Mouse (Mus musculus) megakaryocyte, adult 5-6 weeks (primary cell): ENCODE results near the gene Ermp1. TPM values are rescaled to one million over a fixed set of nuclear protein-coding genes. Genes with fewer than 3 reads are reported as not detected.

Source experiments
- ATAC-seq: 2 replicates; pipeline ENCODE4 v1.8.0; 2016; ENCODE audit warnings: mild to moderate bottlenecking, inconsistent platforms; ENCODE audit not compliant: poor library complexity, severe bottlenecking
- total RNA-seq, 2 experiments: library from RNA; stranded (forward) in 1 of 2; stranded (reverse) in 1 of 2; fragments of 153-499, 151-499 nt in 1 of 2; fragments of 221-1000, 200-1000 nt in 1 of 2; gene quantifications; 2 replicates each; pipeline versions ENCODE4 v1.2.3 to v1.2.4; 2015 to 2017

Ermp1 gene
- total RNA-seq, 2 experiments from 2014 or later: 17.5 to 25.9 TPM

DNA sequence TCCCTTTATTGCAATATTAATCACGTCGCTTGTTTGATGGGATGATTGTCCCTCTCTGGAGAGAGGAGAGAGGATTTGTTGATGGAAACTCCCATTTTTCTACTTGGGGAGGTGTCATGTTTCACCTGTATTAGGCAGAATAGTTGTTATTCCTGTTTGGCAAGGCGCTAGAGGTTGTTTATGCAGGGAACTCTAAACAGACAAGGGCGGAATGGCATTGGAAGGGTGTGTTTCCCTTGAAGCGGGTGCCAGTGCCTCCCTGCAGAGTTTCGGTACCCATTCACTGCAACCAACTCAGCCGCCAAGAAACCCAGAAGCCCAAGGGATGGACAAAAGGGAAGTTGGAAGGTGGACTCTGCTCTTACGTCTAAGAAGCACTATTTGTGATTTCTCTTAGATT is 15.6 kb upstream of the Ermp1 start:
- no peak for ATAC-seq

- no peak for ATAC-seq
Observed at GRCm38 (mm10) chr19:29661974-29662580, 13.9 kb upstream of the Ermp1 start.

- ATAC-seq: 0 out of 2 replicates have a peak, but pooled peaks have one; percentile 5
Observed at GRCm38 (mm10) chr19:29660835-29661764, 12.9 kb upstream of the Ermp1 start.

- ATAC-seq: no peak
Observed at GRCm38 (mm10) chr19:29659705-29660104, 11.5 kb upstream of the Ermp1 start.

DNA sequence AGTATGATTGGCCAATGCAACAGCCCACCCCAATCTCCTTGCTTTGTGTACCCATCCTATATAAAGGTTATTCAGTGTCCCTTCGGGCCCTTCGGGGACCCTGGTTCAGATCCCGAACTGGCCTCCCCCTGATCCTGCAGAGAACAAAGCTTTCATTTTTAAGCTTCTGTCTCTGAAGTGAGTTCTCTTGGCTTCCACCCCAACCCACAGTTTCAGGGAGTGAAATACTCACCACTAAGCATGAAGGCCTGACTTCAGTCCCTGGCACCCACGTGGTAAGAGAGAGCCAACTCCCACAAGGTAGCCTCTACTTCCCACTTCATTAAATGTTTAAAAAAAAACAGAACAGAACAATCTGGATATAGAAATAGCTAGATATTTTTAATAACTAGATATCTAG is 10.6 kb upstream of the Ermp1 start:
- no peak for ATAC-seq

DNA sequence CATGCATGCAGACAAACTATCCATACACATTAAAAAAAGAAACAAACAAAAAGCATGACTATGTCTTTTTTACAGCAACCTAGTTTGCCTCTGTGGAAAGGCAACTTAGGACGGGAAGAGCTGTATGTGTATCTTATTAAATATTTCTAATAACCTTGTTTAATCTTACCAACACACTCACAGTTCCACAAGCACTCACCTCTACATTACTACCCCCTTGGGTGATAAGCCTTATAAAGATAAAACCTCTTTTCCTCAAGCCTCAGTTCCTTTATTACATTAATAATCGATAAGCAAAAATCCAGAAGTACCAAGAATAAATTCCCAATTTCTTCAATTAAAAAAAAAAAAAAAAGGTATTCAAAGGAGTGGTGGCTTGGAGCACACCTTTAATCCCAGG is 9.3 kb upstream of the Ermp1 start:
- ATAC-seq: no peak

DNA sequence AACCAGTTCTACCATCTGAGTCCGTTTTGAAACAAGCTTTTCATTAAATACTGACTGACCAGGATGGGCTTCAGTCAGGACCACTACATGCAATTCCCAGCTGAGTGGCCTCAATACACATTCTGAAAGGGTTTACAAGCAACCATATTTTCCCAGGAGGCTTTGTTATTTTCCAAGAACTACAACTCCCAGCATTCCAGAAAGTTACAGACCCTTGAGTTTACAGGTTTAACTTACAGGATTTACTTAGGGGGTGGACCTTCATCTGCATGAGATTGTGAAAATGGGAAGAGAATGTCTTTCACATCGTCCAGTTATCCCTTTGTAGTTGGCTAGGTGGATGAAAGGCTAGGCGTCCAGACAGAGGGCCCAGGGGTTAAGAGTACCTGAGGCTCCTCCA is 8.8 kb upstream of the Ermp1 start:
- no peak for ATAC-seq

GRCm38 (mm10) chr19:29656620-29657019 is 8.4 kb upstream of the Ermp1 start:
- no peak for ATAC-seq

DNA sequence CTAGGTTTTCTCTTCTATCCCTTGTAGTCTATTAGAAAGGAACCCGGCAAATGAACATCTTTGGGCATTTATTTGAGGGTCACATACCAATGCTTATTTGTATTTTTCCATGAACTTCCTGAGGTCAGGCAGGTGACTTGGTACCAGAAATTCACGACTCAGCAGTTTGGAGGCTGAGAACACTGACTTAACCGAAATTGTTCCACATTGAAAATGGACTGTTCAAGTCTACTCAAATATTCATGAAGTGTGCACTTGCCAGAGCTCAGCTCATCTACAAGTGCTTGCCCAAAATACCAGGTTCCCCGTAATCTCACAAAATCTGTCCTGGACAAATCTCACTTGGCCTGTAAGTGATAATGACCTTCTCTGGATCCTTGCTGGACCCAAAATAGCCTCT is 7.8 kb upstream of the Ermp1 start:
- ATAC-seq: no peak

DNA sequence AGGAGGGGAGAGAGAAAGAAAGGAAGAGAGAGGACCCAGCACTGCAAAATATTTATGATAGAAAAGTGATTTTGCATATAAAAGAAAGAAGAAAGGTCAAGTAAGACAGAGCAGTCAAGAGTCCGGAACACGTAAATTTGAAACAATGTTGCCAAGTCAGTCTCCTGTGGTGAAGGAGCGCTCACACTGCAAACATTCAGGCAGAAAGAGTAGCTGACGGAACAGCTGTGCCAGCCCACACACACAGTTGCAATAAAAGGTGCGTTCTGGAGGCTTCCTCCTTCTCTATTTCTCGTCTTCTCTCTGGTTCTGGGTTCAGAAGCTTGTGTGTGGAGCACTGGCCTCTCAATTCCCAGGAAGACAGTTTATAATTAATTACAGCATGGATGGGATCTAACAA is 6.9 kb upstream of the Ermp1 start:
- no peak for ATAC-seq

DNA sequence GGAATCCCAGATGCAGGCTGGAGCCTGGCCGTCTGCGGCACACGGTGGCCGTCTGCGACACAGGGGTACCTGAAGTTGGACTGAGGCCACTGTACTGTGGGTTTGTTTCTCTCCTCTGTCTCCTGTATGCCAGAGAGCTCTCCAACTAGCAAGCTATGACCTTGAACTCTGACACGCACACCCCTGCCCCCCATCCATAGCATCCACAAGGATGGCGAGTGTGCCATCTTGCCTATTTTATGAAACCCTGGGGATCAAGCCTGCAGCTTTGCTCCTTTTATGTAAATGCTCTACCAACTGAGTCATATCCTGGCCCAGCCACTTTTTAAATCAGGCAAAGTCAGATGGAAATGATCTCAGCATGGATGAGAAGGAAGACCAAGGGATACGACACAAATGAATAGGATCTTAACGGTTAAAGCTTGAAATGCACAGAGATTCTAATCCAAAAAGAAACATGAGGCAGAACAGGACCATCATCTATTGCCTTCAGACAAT is 5.6 kb upstream of the Ermp1 start:
- no peak for ATAC-seq

- no peak for ATAC-seq
Observed at GRCm38 (mm10) chr19:29649683-29650082, 1.5 kb upstream of the Ermp1 start.

GRCm38 (mm10) chr19:29648550-29648914 is 317 bp upstream of the Ermp1 start:
- no peak for ATAC-seq

DNA sequence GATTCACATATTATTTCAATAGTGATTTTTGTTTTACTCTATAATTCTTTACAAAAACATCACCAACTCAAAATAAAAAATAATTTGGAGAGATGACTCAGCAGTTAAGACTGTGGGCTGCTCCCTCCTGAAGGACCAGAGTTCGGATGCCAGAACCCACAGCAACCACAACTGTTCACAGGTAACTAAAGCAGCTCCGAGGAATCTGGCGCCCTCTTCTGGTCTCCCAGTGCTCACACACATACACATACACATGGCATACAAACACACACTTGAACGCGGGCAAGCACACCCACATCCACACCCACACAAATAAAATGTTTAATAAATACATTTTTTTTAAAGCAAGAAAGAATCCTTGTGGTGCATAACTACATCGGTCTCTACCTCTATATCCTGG is 3.5 kb downstream of the Ermp1 start:
- ATAC-seq: no peak

- no peak for ATAC-seq
Observed at GRCm38 (mm10) chr19:29643194-29643922, 4.9 kb downstream of the Ermp1 start.

DNA sequence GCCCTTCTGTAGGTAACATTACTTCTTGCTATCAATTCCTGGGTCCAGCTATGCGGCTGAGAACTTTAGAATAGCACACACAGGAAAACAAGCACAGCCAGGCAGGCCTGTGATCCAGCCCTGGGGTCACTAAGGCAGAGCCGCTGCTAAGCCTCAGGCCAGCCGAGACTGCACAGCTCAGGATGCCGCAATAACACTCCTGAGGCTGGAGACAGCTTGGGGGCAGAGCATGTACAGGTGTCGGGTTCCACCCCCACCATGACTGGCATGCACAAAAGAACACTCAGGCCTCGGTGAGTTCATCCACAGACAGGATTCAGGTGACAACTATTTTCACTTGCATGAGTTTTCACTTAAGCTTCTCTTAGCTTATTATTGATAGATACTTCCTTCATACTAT is 6.0 kb downstream of the Ermp1 start:
- ATAC-seq: no peak

- no peak for ATAC-seq
Observed at GRCm38 (mm10) chr19:29641510-29641909, 6.7 kb downstream of the Ermp1 start.

DNA sequence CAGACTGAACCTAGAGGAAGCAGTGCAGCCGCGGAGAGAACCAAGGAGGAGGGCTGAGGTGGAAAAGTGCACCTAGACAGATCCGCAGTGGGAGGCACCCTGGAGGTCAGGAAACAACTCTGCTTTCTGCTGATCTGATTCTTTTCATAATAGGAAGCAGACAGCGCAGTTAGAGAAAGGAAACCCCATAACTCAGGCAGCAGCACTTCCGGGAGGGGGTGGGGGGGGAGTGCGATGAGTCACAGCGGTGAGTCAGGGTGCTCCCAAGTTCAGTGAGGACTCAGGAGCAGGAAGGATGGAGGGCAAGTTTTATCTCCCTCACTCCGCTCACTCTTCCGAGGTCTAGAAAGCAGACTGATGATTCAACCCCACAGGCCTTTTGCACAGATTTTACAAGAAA is 7.2 kb downstream of the Ermp1 start:
- peak; percentile 92 for ATAC-seq

DNA sequence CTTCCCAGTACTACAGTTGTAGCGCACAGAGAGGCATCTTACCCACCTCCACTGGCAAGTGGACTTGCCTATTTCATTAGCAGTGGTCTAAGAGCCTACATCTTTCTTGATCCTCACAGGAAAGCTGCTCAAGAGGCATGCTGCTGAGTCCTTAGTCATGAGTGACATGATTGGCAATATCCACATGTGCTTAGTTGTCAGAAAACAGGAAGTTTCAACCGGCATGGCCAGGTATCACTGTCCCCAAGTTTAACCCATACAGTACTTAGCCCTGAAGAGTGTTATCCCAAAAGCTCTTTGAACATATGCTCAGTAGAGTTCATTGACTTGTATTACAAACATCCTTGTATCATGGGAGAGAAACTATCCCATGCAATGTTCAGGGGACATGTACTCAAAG is 36.1 kb downstream of the Ermp1 start:
- ATAC-seq: peak; percentile 21; the same call in 1 of the 2 replicates

- no peak for ATAC-seq
Observed at GRCm38 (mm10) chr19:29610907-29611306, 37.3 kb downstream of the Ermp1 start.

DNA sequence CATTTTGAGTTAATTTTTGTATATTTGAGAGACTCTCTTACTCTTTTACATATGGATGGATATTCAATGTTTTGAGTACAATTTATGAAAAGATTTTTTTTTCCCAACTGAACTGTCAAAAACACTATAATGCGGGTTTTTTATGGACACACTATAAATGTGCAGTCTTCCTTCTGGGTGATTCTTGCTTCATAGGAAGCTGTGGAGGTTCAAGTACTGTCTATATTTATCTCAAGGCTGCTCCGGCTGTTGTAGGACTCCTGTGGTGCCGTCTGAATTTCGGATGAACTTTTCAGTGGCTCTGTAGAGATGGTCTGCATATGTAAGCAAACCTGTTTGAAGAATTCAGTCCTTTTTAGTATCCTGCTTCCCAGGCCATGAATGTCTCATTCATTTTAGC is 40.0 kb downstream of the Ermp1 start:
- ATAC-seq: no peak
